Mouse (Mus musculus) brain, embryonic 18.5 days (tissue): Measurements from ENCODE around the gene Ociad2.

Experiments used
- DNase-seq: peaks from one replicate; pipeline ENCODE4 v3.0.0-alpha.2; 2012; ENCODE audit warnings: low read depth, low spot score

Ociad2 gene

GRCm38 (mm10) chr5:73340723-73341235 is at the start of gene Ociad2:
Gene Ociad2 (minus strand): TSS chr5:73341028.
- DNase-seq: no peak

- no peak for DNase-seq
Observed at GRCm38 (mm10) chr5:73383647-73383970, 42.8 kb upstream of the Ociad2 start.

DNA sequence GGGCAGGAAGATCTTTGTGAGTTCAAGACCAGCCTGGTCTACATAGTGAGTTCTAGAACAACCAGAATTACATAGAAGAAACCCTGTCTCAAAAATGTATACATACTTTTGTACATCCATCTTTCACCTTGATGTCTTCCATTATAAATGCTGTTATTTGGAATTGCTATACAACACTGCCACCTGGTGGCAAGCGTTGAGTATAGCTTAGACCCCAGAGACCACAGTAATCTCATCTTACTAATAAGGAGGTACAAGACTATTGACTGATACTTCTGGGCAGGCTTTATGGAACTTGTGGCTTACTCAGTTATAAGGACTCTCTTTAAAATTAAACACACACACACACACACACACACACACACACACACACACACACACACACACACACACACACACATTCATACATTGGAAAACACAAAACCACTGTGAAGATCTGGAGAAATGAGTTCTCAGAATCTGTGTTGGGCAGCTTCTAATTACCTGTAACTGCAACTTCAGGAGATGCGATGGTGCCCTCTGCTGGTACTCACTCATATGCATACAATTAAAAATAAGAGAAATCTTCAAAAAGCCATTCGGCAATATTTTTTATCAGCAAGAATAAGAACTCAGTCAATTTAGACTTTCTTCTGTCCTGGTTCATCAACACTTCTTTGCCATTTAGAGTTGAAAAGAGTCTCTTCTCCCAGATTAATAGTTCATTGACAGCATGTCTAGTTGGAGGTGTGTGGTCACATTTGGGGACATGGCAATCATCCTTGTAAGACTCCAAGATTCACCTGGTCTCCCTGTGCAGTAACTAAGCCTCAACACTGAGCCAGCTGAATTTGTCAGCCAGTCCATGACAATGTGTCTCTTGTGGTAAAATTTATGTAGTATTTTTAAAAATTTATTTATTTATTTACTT is 42.2 kb upstream of the Ociad2 start:
- peak; percentile 57 for DNase-seq

- no peak for DNase-seq
Observed at GRCm38 (mm10) chr5:73381976-73382540, 41.2 kb upstream of the Ociad2 start.

DNA sequence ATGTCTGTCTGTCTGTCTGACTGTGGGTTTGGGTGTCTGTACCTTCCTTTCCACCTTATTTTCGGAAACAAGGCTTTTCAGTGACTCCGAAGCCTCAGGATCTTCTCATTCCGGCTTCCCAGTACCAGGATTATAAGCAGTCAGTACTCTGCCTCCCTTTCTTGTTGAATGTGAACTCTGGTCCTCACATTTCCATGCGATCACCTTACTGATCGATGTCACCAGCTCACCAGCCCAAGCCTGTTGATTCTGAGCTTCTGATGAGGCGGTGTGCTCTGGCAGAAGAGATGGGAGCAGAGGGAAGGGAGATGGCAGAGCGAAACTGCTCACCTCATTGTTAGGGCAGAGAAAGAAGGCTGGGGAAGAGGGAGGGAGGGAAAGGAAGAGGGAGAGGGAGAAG is 40.7 kb upstream of the Ociad2 start:
- no peak for DNase-seq

DNA sequence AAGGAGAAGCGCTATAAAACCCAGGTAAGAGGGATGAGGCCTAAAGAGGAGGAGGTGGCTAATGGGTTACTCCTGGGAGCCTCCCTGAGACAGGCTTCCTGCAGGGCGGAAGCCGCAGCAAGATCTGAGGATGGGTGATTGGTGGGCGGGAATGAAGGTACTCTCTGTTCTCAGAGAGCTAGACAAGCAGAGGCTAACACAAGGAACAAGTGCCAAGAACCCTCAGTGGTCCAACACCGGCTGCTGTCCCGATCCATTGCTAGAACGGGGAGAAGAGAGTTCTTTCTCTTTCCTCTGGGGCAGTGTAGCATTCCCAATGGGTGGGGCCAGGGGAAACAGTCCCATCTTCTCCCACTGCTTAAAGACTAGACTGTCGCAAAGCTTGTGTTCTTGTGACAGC is 40.0 kb upstream of the Ociad2 start:
- DNase-seq: no peak

GRCm38 (mm10) chr5:73379908-73380307 is 39.1 kb upstream of the Ociad2 start:
- DNase-seq: peak; percentile 50

- no peak for DNase-seq
Observed at GRCm38 (mm10) chr5:73376491-73376890, 35.7 kb upstream of the Ociad2 start.

- no peak for DNase-seq
Observed at GRCm38 (mm10) chr5:73376041-73376440, 35.2 kb upstream of the Ociad2 start.

GRCm38 (mm10) chr5:73373184-73373583 is 32.4 kb upstream of the Ociad2 start:
- DNase-seq: no peak

GRCm38 (mm10) chr5:73372601-73373000 is 31.8 kb upstream of the Ociad2 start:
- DNase-seq: no peak

DNA sequence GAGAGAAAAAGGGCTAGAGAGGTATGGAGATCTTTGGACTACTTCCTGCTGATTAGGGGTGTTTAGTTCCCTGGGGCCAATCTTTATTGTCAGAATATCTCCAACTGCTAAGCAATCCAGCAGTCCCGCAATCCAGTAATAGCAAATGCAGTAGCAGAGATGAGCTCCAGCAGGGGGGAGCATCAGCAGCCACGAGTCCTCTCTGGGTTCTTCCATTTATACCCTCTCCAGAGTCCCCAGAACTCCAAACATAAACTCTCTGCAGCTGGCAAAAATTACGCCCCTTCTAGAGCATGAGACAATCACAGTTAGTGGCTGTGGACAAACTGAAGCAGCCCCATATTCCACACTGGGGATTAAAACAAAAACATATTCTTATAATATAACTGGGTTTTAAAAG is 28.9 kb upstream of the Ociad2 start:
- no peak for DNase-seq

DNA sequence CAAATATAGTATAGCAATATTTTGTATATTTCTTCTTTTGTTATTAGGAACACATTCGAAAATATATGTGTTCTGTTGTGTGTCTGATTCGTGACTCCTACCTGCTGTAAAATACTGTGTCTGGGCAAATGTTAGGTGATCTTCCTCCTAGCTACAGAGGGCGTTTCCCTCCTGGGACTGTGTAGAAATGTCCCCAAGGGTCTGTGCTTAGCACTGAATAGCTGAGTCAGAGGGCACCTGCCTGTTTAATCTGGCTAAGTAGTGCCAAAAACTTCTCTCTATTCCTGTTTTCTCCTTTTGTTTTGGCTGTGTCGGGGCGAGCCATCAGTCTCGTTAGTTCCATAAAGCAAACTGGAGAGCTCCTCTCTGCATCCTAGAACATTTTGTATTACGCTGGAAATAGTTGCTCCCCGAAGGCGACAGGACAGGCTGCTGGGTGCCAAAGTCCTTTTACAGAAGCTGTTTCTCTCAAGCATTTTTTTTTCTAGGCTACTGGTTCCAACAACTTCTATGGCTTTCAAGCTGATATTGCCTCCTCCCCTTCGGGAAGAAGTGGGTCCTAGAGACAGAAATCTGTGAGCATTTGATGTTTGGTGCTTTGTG is 28.1 kb upstream of the Ociad2 start:
- no peak for DNase-seq

DNA sequence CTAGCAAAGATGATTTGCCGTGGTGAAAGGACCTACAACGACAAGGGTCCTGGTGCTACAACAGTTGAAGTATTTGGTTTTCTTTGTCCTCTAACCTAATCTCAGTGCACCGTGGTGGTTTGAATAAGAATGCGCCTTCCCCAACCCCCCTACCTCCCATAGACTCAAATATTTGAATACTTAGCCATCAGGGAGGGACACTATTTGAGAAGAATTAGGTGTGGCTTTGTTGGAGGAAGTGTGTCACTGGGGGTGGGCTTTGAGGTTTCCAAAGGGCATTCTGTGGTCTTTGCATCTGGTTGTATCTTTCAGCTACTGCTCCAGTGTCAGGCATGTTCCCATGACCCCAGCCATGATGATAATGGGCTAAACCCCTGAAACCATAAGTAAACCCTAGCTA is 27.1 kb upstream of the Ociad2 start:
- DNase-seq: no peak

- DNase-seq: no peak
Observed at GRCm38 (mm10) chr5:73364107-73364864, 23.5 kb upstream of the Ociad2 start.

GRCm38 (mm10) chr5:73362791-73363190 is 22.0 kb upstream of the Ociad2 start:
- no peak for DNase-seq

DNA sequence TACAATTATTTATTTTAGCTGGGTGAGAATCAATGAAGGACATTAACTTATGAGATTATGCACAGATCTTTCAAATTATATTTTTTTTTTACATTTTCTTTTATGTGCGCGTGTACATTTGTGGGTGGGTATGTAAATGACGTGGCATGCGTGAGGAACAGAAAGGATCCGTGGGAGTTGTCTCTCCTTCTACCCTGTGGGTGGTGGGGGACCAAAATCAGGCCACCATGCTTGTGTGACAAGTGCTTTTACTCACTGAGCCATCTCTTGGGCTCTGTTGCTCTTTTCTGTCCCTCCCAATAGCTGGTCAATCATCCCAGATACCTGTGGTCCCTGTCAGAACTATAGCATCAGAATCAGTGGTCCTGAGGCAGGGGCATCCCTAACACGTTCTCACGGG is 21.5 kb upstream of the Ociad2 start:
- no peak for DNase-seq

DNA sequence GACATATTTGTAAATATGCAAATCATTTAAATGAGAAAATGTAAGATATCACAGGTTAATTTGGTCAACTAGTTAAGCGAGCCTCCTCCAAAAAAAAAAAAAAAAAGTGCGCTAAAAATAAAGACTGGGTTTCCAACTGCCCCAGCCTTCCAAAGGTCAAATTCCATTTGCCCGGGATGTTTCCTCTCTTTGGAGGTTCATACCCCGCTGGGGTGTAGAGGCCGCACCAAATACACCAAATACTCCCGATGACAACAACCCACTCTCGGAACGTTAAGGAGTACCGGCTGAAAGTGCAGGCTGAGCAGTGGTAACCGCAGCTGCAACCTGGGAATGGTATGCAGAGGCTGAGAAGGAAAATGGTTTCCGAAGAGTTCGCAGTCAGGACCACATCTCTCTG is 19.4 kb upstream of the Ociad2 start:
- DNase-seq: no peak

- no peak for DNase-seq
Observed at GRCm38 (mm10) chr5:73359752-73360141, 18.9 kb upstream of the Ociad2 start.

GRCm38 (mm10) chr5:73359134-73359751 is 18.4 kb upstream of the Ociad2 start:
- DNase-seq: no peak

GRCm38 (mm10) chr5:73355393-73355792 is 14.6 kb upstream of the Ociad2 start:
- DNase-seq: no peak

- no peak for DNase-seq
Observed at GRCm38 (mm10) chr5:73353978-73354377, 13.2 kb upstream of the Ociad2 start.
